Mouse (Mus musculus) spleen, adult 2 months (tissue): Measurements from ENCODE around the gene Pak7.

Experiments used
- CTCF ChIP-seq: fragments of 200-500 bp; IDR thresholded peaks from 2 replicates; pipeline ENCODE4 v1.5.1; 2011; ENCODE audit warnings: mild to moderate bottlenecking, inconsistent platforms; ENCODE audit not compliant: insufficient read depth, insufficient read length, insufficient replicate concordance; ENCODE audit errors: extremely low read depth
- POLR2A ChIP-seq: fragments of 200-500 bp; IDR thresholded peaks from 2 replicates; pipeline ENCODE4 v1.6.1; 2011; ENCODE audit warnings: low read depth, low read length, inconsistent platforms

GRCm38 (mm10) chr2:136351393-136352096 lies 36.2 kb downstream of the Pak7 start:
- no peak for TF ChIP-seq CTCF
- TF ChIP-seq POLR2A: no peak
